Mouse (Mus musculus) CH12.LX (cell line): ENCODE data around the gene Nek6.

ENCODE experiments used
- NELFE ChIP-seq: IDR thresholded peaks from 2 replicates; pipeline ENCODE4 v1.6.1; 2011; ENCODE audit warnings: low read depth, low read length, improper control_type of control experiment
- TCF12 ChIP-seq: IDR thresholded peaks from 2 replicates; pipeline ENCODE4 v1.6.1; 2014; ENCODE audit warnings: low read depth, mild to moderate bottlenecking, inconsistent platforms, low read length, improper control_type of control experiment

DNA sequence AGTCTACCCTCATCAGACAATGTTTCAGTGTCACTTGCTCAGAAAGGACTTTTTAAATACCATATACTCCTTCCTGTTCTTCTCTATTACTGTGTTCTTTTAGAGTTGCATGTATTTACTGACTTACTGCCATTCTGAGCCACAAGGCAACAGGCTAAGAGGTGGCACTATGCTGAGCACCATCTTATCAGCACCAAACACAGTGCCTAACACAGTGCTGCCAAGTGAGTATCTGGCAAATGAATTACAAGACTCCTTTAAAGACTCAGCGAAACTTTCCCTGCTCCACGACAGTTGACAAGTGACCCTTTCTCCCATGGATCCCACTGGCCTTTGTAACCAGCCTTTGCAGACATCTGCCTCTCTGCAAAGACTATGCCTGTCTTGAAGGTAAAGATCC lies 119.1 kb downstream of the Nek6 start:
- TF ChIP-seq TCF12 (no peak), NELFE (no peak)
